Mouse (Mus musculus) gastrocnemius, adult 2 months (tissue): ENCODE measurements at regions not wholly inside any gene's neighbourhood (a gene's known extent, or its start where the extent isn't known, plus 50 kb on each side); places are given as distances from the start of the nearest gene placed in this dataset.
"Not testable (repeated sequence)": the region's sequence is repeated elsewhere in the genome, so short reads cannot be mapped to it uniquely, and the experiment has no call there.

Experiments used
- DNase-seq: peaks from one replicate; pipeline ENCODE4 v3.0.0; 2022
- H3K27ac ChIP-seq: fragments of 200-600 bp; 2 replicates; pipeline ENCODE4 v1.8.1; 2022; ENCODE audit warnings: mild to moderate bottlenecking
- H3K4me3 ChIP-seq: fragments of 200-600 bp; 2 replicates; pipeline ENCODE4 v1.8.1; 2022; ENCODE audit warnings: mild to moderate bottlenecking, moderate library complexity
- CTCF ChIP-seq: fragments of 200-600 bp; IDR thresholded peaks from 2 replicates; pipeline ENCODE4 v1.8.1; 2022; ENCODE audit warnings: antibody characterized with exemption, mild to moderate bottlenecking, moderate library complexity
- intact Hi-C: fragments of 180-260 bp; cut with DNase I; formaldehyde crosslinking; loops from one replicate; pipeline ENCODE4 v1.15.1; 2025

DNA sequence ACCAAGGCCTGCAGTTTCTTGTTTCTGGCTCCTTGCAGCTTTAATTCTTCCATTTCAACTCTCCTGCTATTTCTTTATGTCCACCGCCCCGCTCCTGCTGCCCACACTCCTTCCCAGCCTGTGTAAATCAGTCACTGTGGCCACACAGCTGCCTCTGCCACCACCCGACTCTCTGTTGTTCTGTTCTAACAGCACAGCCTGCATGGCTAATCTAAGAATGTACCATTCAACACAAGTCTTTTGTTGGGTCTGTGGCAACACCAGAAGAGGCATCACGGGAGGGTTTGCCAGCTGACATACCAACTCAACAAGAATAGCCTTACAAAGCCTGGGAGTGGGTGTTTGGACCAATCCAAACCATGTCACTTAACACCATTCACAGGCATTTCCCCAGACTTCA is 264.9 kb upstream of the Pum3 start:
- Histone ChIP-seq H3K4me3 (no peak overlapping the region), H3K27ac (no peak overlapping the region)
- TF ChIP-seq CTCF: no peak
- intact Hi-C loops: no loop called here
- DNase-seq: no peak

DNA sequence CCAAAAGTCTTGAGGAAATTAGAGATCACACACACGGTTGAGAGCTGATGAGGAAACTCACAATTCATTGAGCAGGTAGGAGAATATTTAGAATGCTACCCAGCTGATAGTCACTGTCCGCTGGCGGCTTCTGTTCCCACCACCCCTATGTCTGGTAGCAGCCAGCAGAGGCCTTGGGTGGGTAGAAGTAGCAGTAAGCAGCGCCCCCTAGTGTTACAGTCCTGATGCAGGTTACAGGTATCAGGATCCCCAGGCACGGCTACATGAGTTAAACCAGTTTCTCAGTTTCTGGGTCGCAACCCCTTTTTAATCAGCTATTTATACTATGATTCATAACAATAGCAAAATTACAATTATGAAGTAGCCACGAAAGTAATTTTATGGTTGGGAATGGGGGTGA is 264.1 kb upstream of the Pum3 start:
- DNase-seq: no peak
- intact Hi-C loops: no loop called here
- Histone ChIP-seq H3K4me3 (no peak overlapping the region), H3K27ac (no peak overlapping the region)
- TF ChIP-seq CTCF: peak; percentile 14; the same call in 1 of the 2 replicates

DNA sequence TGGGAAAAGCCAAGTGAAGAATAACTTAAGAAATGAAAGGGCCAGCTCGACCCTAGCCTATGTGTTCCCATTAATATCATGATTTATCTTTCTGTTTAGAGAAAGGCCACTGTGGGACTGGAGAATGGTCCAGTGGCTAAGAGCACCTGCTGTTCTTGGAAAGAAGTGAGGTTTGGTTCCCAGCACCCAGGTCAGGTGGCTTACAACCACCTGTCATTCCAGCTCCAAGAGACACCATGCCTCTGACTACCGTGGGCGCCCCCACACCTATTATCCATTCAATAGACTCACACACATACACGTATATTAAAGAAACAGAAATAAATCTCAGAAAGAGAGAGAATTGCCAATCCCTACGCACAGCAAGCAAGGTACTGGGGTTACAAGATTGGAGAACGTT is 263.3 kb upstream of the Pum3 start:
- DNase-seq: no peak
- intact Hi-C loops: no loop called here
- Histone ChIP-seq H3K27ac (no peak overlapping the region), H3K4me3 (no peak overlapping the region)
- TF ChIP-seq CTCF: no peak

DNA sequence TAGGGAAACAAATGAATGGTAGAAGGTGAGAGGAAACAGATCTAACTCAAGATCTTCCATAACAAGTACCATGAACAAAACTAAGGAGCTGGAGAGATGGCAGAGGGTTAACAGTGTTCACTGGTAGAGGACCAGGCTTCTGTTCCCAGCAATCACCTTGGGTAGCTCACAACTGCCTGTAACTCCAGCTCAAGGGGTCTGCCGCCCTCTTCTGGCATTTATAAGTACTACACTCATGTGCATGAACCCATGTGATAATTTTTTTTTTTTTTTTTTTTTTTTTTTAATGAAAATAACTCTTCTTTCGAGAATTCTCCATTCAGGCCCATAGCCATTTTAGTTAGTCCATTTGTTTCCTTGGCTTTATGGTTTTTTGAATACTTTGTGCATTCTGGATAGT is 253.8 kb upstream of the Pum3 start:
- no peak for DNase-seq
- TF ChIP-seq CTCF: peak; percentile 28; the same call in 1 of the 2 replicates
- no peak overlapping the region for H3K27ac ChIP-seq
- no peak overlapping the region for H3K4me3 ChIP-seq
- intact Hi-C loops: no loop called here

DNA sequence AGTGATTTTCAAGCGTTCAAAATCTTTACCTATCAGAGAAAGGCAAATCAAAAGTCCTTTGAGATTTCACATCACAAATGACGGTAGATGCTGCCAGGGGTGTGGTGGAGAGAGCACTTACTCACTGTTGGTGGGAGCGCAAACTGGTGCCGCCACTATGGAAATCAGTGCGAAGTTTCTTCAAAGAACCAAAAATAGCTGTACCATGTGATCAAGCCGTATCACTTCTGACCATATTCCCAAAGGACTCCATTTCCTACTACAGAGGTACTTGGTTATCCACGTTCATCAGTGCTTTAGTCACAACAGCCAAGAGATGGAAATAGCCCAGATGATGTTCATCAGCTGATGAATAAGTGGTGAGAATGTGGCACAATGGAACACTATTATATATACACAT is 249.8 kb upstream of the Pum3 start:
- DNase-seq: no peak
- intact Hi-C loops: no loop called here
- no peak for TF ChIP-seq CTCF
- Histone ChIP-seq H3K4me3 (no peak overlapping the region), H3K27ac (no peak overlapping the region)

DNA sequence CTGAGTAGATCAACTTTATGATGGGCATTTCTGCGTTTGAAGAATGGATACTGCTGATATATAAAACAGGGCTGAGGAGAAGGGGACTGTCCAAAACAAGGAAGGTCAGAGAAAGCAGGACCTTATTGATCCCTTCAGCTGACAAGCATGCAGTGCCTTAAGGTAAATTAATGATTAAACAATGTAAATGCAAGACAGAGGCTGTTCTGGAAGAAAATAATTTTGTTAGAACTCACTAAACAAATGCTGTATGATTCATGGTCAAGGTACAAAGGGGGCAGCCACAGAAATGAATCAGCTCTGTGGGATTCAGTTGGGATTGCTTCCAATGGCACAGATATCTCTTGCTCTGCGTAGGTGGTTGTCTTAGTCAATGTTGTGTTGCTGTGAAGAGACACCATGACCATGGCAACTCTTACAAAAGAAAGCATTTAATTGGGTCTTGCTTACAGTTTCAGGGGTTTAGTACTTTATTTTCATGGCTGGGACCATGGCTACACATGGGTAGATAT is 243.1 kb upstream of the Pum3 start:
- intact Hi-C loops: no loop called here
- DNase-seq: no peak
- TF ChIP-seq CTCF: no peak
- no peak overlapping the region for H3K4me3 ChIP-seq
- no peak overlapping the region for H3K27ac ChIP-seq

DNA sequence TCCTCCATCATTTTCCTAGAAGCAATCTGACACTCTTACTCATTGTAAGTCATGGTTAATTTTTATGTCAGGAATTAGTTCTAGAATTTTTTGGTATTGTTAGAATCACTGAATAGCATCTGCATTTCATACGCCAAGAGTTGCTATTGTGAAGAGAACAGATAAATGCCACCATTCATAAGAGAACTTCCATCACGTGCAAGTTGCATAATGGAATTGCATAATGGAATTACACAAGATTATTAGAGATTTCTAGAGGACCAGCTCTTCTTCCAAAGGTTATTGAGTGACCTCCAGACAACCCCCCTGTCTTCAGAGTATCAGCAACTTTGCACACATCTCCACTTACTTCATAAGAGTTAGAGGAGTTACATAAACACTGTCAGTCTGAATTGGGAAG is 233.7 kb upstream of the Pum3 start:
- Histone ChIP-seq H3K4me3 (no peak overlapping the region), H3K27ac (no peak overlapping the region)
- intact Hi-C loops: no loop called here
- DNase-seq: no peak
- TF ChIP-seq CTCF: no peak

DNA sequence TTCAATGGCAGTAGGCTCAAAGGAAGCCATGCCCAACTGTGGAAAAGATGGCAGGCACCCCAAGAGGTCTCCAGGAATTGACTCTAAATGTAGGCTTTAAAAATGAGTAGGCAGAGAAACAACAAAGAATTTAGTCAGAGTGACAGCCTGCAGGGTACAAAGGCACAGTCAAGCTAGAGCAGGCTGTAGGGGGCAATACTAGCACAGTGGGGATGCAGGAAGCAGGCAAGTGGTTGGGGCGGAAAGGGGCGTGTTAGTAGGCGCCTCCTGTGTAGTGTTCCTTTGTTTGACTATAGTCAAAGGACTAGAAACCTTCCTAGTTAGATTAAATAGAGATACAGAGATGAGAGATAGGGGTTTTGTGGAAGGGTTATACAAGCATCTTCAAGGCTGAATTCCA is 211.4 kb upstream of the Pum3 start:
- Histone ChIP-seq H3K4me3 (no peak overlapping the region), H3K27ac (no peak overlapping the region)
- intact Hi-C loops: no loop called here
- no peak for DNase-seq
- no peak for TF ChIP-seq CTCF

DNA sequence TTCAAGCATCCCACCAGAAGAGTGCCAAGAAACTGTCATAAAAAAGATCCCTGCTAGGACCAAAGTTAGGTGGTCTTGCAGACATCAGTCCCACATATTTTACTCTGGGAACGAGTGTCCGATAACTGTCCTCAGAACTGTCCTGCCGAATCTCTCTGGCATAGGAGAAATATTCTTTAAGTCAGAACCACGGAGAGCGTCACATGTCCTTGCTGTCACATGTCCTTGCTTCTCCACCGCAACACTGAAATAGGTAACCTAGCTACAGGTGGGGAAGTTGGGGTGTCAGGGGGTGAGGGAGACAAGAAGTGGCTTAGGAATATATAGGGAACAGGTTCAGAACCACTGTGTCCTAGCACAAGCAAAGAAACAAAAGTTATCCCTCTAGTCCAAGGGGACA is 203.5 kb upstream of the Pum3 start:
- intact Hi-C loops: no loop called here

DNA sequence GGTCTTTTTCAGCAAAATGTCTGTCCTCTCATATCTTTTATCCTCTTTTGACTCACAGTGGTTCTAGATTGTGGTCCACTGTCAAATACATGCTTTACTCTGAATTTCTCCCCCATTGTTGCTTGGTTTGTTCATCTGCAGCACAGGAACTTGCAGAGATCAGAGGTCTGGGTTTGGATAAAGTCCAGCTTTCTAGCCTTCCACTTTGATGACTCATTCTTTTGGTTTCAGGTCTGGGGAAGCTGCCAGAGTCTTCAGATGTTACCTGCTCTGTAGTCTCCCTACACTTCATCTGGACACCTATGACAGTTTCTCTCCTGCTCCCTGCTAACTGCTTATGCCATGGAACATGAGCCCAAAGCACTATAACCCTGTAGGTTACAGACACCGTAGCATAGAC is 198.0 kb upstream of the Pum3 start:
- no peak overlapping the region for H3K4me3 ChIP-seq
- intact Hi-C loops: no loop called here
- no peak overlapping the region for H3K27ac ChIP-seq
- TF ChIP-seq CTCF: no peak
- no peak for DNase-seq

More for the DNA sequence above, 203.5 kb upstream of the Pum3 start:
- DNase-seq: no peak
- Histone ChIP-seq H3K27ac (no peak overlapping the region), H3K4me3 (no peak overlapping the region)
- TF ChIP-seq CTCF: no peak

DNA sequence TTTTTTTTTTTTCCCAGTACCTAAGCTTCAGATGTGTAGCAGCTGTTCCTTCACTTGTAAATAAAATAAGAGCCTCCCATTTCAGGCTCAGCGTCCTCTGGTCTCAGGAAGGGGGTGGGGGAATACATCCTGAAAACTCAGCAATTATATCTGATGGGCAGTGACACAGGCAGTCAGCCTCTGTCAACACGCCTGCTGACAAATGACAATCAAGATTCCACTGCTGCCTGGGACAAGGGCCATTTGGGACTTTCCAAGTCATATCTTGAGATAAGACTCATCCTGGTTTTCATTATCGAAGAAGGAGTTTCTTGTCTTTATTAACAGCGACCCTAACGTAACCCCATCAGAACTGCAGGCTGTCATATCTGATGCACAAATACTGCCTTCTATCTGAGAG is 187.9 kb upstream of the Pum3 start:
- no peak for DNase-seq
- TF ChIP-seq CTCF: no peak
- intact Hi-C loops: no loop called here
- H3K27ac ChIP-seq: no peak overlapping the region
- H3K4me3 ChIP-seq: no peak overlapping the region

DNA sequence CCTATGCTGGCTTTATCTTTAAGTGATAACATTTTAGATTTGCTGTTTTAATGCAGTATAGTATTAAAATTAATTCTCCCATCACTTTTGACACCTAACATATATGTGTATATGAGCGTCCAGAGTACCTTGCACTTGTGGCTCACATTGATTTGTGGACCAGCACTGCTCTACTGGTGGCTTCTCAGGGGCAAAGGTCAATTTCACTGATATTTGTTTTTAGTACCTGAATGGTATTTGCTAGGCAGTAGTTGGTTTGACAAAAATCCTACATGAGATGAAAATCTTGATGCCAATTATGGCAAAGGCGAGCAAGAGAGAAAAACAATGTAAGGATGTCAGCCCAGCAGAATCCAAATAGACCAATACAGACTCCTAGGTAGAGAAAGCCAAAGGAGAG is 177.3 kb upstream of the Pum3 start:
- TF ChIP-seq CTCF: no peak
- H3K27ac ChIP-seq: no peak overlapping the region
- DNase-seq: no peak
- H3K4me3 ChIP-seq: no peak overlapping the region
- intact Hi-C loops: no loop called here

DNA sequence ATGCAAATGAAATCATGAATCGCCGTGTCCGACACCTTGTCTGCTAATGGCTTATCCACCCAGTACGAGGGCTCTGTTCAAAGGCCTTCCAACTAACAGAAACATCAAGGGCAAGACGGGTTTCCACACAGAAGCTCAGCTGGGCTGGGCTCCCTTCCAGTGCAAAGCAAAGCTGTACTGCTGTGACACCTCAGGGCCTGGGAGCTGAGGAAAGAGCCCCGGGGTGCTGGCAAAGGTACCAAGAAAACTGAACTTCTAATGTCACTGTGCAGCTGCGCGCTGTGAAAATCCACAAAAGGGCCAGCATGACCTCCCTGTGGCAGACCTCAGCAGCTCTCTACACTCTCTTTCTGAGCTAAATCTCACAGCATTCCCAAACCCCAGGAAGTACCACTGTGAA is 173.7 kb upstream of the Pum3 start:
- TF ChIP-seq CTCF: no peak
- DNase-seq: no peak
- H3K27ac ChIP-seq: no peak overlapping the region
- intact Hi-C loops: no loop called here
- H3K4me3 ChIP-seq: no peak overlapping the region

DNA sequence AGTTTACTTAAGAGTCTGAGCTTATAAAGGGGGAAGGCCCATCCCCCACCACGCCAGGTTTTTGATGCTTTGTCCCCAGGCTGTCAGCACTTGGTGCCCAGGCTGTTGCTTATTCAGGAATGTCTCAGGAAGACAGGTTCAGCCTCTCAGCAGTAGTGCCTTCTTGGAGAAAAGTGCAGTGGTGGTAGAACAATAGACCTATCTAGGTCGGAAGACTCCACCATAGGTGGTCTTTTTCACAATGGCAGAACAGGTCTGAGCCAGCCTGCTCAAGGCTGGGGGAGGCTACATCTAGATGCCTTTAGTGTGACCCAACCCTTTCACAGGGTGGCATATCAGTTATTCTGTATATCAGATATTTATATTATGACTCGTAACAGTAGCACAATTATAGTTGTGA is 171.9 kb upstream of the Pum3 start:
- intact Hi-C loops: no loop called here

DNA sequence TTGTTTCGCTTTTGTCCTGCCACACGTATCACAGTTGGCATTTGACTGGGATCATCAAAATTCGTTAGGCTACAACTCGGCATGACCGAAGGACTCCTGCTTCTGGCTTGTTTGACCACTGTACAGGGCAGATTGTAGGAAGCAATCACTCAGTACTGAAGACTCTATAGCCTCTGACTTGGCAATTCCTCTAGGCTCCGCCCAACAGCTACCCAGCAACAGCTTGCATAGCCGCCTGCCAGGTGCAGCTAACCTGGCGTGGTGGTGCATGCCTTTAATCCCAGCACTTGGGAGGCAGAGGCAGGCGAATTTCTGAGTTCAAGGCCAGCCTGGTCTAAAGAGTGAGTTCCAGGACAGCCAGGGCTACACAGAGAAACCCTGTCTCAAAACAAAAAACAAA is 170.8 kb upstream of the Pum3 start:
- intact Hi-C loops, H3K4me3 ChIP-seq, DNase-seq, H3K27ac ChIP-seq: not testable (repeated sequence)

More for the DNA sequence above, 171.9 kb upstream of the Pum3 start:
- no peak for DNase-seq
- Histone ChIP-seq H3K4me3 (no peak overlapping the region), H3K27ac (no peak overlapping the region)
- TF ChIP-seq CTCF: no peak
